Mouse (Mus musculus) G1E (cell line): ENCODE measurements around the gene Prl3d3.

Experiments
- CTCF ChIP-seq: IDR thresholded peaks from 2 replicates; pipeline ENCODE4 v1.5.1; 2012; ENCODE audit warnings: low read depth, low read length, inconsistent platforms, mixed read lengths
- GATA1 ChIP-seq: IDR thresholded peaks from 2 replicates; pipeline ENCODE4 v1.6.1; 2012; ENCODE audit warnings: borderline replicate concordance, low read length, inconsistent platforms, mixed read lengths
- GATA2 ChIP-seq: IDR thresholded peaks from 2 replicates; pipeline ENCODE4 v1.6.1; 2012; ENCODE audit warnings: low read depth, low read length, inconsistent platforms, borderline replicate concordance

GRCm38 (mm10) chr13:27196359-27196758 is 39.8 kb downstream of the Prl3d3 start, which contains the start of gene Prl3c1:
- no peak for TF ChIP-seq CTCF
- no peak for TF ChIP-seq GATA1
- no peak for TF ChIP-seq GATA2
